Mouse (Mus musculus) MN1 (cell line): ENCODE measurements around the gene Myo3b.

Source experiments
- DNase-seq: peaks from one replicate; pipeline ENCODE4 v3.0.0-alpha.2; 2016; ENCODE audit warnings: low spot score

The Myo3b gene

GRCm38 (mm10) chr2:70278425-70279277 lies 239.7 kb downstream of the Myo3b start:
- no peak for DNase-seq

GRCm38 (mm10) chr2:70284109-70284508 lies 245.2 kb downstream of the Myo3b start:
- DNase-seq, result no peak

GRCm38 (mm10) chr2:70291063-70291462 lies 252.1 kb downstream of the Myo3b start:
- no peak for DNase-seq

- DNase-seq, result no peak
Measured at GRCm38 (mm10) chr2:70292776-70293175, 253.8 kb downstream of the Myo3b start.

- no peak for DNase-seq
Measured at GRCm38 (mm10) chr2:70302905-70303304, 264.0 kb downstream of the Myo3b start.

- DNase-seq, result no peak
Measured at GRCm38 (mm10) chr2:70315125-70315524, 276.2 kb downstream of the Myo3b start.

GRCm38 (mm10) chr2:70315734-70316133 lies 276.8 kb downstream of the Myo3b start:
- DNase-seq, result no peak

GRCm38 (mm10) chr2:70317850-70318249 lies 278.9 kb downstream of the Myo3b start:
- no peak for DNase-seq

GRCm38 (mm10) chr2:70318861-70319555 lies 280.1 kb downstream of the Myo3b start:
- no peak for DNase-seq

GRCm38 (mm10) chr2:70322767-70323166 lies 283.8 kb downstream of the Myo3b start:
- no peak for DNase-seq

- DNase-seq, result no peak
Measured at GRCm38 (mm10) chr2:70327602-70328001, 288.7 kb downstream of the Myo3b start.

- DNase-seq, result no peak
Measured at GRCm38 (mm10) chr2:70332905-70333304, 294.0 kb downstream of the Myo3b start.

- DNase-seq, result no peak
Measured at GRCm38 (mm10) chr2:70333553-70333952, 294.6 kb downstream of the Myo3b start.

GRCm38 (mm10) chr2:70336551-70336950 lies 297.6 kb downstream of the Myo3b start:
- DNase-seq, result no peak

GRCm38 (mm10) chr2:70337208-70337611 lies 298.3 kb downstream of the Myo3b start:
- no peak for DNase-seq

GRCm38 (mm10) chr2:70337869-70338268 lies 298.9 kb downstream of the Myo3b start:
- DNase-seq, result no peak

GRCm38 (mm10) chr2:70339061-70339460 lies 300.1 kb downstream of the Myo3b start:
- no peak for DNase-seq

GRCm38 (mm10) chr2:70339501-70339900 lies 300.6 kb downstream of the Myo3b start:
- DNase-seq, result no peak

GRCm38 (mm10) chr2:70340224-70340623 lies 301.3 kb downstream of the Myo3b start:
- DNase-seq, result no peak

GRCm38 (mm10) chr2:70345126-70345525 lies 306.2 kb downstream of the Myo3b start:
- no peak for DNase-seq

- DNase-seq, result no peak
Measured at GRCm38 (mm10) chr2:70347511-70347910, 308.6 kb downstream of the Myo3b start.

GRCm38 (mm10) chr2:70348793-70349553 lies 310.0 kb downstream of the Myo3b start:
- no peak for DNase-seq
